Mouse (Mus musculus) embryo, embryonic 11 days (tissue): ENCODE results near the gene Dnajb5.
"Not testable (repeated sequence)": the region's sequence is repeated elsewhere in the genome, so short reads cannot be mapped to it uniquely, and the experiment has no call there.

Experiments used
- DNase-seq: peaks from one replicate; pipeline ENCODE4 v3.0.0-alpha.2; 2015

Dnajb5 gene

DNA sequence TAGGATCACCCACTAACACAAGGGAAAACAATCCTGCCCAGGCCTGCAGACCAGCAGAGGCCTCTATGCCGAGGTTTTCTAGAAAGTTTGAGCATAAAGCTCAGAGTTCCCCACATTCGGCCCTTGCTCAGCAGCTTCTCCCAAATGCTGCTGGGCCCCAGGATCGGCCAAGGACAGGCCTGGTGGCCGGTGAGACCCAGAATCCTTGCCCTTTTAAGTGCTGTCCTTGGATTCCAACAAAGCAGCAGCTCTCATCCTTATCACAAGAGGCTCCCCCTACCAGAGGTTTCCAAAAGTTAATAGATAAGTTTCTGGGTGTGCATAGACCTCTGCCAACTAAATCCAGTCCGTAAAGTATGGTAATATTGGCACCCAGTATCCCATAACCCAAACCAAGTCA is 24.3 kb downstream of the Dnajb5 start:
- no peak for DNase-seq

DNA sequence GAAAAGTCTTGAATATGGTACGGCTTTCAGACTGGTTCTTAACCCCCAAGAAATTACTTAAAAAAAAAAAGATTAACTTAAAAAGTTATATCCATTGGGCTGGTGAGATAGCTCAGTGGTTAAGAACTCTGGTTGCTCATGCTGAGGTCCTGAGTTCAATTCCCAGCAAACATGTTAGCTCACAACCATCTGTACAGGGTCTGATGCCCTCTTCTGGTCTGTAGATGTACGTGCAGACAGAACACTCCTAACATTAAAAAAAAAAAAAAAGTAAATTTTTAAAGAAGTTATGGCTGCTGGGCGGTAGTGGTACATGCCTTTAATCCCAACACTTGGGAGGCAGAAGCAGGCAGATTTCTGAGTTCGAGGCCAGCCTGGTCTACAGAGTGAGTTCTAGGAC is 28.4 kb downstream of the Dnajb5 start:
- no peak for DNase-seq

DNA sequence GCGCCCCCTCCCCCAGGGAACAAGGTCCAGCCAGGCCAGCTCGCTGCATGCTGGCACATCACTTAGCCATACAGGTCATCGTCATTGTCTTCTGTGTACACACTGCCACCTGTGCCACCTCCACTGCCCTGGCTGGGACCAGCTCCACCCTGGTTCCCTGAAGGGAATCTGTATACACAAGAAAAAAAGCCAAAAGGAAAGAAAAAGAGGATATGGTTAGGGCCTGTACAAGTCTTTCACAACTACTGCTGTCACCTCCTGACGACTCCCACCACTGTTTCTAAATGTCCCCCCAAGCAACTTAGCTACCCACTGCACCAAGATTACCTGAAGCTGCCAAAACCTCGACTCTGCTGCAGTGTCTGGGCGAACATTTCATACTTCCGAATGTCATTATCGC is 30.9 kb downstream of the Dnajb5 start:
- not testable (repeated sequence) for DNase-seq

DNA sequence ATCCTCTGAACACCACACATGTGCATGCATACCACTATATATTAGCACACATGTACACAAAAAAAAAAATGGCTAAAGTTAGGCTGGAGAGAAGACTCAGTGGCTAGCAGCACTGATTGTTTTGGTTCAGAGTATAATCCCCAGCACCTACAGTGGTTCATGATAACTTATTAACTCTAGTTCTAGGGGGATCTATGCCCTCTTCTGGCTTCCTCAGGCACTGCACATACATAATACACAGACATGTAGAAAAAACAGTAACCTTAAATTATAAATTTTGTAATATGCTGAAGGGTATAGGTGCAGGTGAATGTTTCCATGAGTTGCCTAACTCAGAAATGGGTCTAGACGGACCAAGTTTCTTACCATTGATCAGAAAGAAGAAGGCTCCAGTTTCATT is 38.7 kb downstream of the Dnajb5 start:
- no peak for DNase-seq

DNA sequence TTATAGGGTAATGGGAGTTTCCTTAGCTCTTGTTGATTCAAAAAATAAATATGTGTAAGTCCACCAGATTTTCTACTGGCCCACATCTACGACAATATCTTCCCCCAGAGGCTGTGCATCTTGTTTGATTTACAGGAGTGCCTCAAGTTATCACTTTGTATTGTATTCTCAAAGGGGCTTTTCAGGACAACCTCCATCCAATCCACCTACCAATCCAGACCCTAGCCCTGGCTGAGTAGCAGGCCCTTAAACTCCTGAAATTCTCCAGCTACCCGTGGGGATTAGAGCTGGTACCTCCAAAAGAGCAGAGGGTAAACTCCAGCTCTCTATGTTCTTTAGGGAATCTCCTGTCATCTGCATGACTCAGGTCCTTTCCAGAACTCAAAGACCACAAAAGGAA is 48.4 kb downstream of the Dnajb5 start:
- DNase-seq: no peak

DNA sequence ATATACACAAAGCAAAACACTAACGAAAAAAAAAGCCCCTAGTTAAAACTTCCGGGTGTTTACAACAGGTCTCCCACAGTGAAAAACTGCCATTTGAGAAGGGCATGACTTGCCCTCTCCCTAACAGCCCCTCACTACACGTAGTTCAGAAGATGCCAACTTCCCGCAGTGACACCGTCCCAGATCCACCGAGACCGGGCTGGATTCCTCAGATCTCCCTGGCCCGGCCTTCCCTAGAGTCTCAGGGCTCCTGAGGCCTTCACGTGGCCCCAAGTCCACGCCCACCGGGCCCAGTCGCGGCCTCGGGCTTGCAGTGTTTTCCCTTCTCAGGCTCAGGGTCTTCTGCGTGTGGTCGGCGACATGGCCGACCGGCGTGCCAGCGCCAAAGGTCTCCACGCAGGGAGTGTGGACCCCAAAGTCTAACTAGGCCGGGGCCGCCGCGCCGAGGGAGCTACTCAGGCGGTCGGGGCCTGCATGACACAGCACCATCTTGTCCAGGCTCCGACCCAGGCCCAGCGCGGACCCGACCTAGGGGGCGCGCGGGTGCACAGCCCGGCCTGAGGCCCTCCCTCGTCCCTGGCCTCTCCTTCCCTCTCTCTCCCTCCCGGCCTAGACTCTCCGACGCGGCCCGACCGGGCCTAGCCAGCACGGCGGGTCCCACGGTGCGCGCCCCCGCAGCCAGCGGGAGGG is 50.0 kb downstream of the Dnajb5 start:
- peak; percentile 85 for DNase-seq

DNA sequence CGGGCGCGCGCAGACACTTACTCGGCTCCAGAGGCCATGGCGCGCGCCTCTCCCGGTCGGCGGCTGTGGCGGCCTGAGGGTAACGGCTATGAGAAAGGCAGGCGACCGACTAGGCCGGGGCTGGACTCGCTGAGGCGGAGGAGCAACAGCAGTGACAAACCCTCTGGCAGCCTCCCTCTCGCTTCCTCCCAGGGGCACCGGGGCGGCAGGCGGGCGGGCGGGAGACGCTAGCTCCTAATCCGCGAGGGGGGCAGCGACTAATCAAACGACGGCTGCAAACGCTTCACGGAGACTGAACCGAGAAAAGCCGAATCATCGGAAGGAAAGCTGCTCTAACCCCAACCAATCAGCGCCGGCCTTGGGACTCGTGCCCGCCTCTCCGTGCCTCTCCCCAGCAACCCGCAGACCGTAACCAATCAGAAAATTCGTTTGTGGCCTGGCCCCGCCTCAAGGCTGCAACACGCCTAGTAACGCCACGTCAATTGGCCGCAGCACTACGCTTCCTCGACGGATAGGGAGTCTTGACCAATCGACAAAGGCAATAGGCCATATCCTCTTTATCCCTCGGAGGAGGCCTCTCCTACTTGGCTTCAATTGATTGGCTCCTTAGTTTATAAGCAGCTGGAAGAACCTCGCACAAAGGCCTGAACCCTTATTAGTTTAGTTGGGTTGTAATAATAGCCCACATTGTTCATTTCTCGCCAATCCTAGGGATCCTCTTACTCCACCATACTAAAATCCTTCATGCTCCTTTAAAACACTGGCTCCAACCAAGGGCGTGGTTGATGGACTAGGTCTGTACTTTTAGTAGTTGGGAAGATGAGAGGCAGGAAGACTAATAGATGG is 50.8 kb downstream of the Dnajb5 start, which contains the start of gene Vcp:
Vcp (minus strand) TSS at position 367 of the 846 bp plus-strand sequence.
- DNase-seq: peak; percentile 99

DNA sequence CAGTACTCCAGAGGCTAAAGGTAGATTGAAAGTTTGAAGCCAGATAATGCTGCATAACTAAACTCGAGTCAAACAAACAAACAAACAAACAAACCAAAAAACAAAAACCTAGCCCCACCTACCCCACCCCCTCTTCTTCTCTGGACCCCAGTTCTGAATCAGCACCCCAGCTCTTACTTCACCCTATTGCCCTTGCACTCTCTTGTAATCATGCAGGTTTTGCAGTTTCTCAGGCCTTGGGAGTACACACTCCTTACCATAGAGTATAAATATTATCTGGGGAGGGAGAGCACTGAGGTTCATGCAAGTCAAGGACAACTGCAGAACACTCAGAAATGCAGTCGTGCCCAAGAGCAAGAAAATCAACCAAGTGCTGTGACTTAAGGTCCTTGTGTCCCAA is 51.7 kb downstream of the Dnajb5 start:
- no peak for DNase-seq

DNA sequence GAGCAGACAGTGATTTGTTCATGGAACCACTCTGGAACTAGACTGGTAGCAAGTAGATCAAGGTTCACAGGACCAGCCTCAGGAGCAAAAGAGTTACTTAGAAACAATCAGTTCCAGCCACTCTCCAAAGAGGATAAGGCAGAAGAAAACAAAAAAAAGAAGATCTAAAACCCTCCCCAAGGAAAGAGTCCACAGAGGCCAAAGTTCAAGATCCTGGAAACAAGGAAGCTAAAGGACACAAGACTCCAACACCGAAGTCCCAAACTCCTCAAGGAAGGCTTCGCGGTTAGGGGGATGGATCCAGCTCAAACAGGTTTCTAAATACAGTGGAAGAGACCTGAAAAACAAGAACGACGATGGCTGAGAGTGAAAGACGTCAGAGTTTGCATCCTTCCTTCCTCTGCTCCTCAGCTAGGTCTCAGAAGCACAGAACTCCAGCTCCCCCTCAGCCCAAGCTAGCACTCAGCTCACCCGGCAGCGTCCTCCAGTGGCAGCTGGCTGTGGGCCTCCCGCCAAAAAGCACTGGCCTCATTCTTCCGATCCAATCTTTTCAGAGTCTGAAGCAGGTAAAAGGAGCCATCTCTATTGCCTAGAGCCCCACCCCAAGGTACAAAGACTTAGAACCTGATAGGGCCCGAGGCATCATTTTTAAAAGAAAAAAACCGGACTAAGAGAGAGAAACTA is 53.3 kb downstream of the Dnajb5 start:
- no peak for DNase-seq

DNA sequence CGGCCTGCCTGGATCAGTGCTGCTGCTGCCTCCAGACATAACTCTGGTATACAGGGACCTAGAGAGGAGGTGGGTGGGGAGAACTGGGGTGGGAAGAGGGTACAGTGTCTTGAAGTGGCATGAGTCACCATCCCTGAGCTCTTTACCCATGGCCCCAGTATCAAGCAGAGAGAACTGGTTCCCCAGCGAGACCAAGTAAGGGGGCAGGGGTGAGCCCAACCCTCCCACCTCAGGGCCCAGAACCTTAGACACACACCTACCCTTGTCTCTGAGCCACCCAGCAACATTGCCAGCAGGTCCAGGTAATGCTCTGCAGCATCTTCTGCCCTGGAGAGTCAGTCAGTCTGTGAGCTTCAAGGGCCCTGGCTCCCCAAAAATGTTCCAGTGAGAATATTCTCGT is 55.3 kb downstream of the Dnajb5 start:
- no peak for DNase-seq

DNA sequence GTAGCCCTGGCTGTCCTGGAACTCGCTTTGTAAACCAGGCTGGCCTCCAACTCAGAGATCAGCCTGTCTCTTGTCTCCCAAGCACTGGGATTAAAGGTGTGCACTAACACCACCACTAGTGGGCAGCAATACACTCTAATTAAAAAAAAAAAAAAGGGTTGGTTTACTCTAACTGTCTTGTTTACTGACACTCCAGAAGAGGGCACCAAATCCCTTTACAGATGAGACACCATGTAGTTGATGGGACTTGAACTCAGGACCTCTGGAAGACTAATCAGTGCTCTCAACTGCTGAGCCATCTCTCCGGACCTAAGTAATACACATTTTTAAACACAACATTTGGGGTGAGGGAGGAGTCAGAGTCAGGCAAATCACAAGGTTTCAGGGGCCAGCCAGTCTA is 56.2 kb downstream of the Dnajb5 start:
- peak; percentile 39 for DNase-seq
